Mouse (Mus musculus) forebrain, embryonic 14.5 days (tissue): Measurements from ENCODE around the gene Ddx39b. TPM values are rescaled to one million over a fixed set of nuclear protein-coding genes. Genes with fewer than 3 reads are reported as not detected.

Experiments
- ATAC-seq: fragments of 200-750 bp; cut with Nextera tagmentation; 2 replicates; pipeline ENCODE4 v1.8.0; 2017; ENCODE audit warnings: mild to moderate bottlenecking, moderate library complexity
- DNase-seq: peaks from one replicate; pipeline ENCODE4 v3.0.0-alpha.2; 2015; ENCODE audit warnings: low spot score
- H3K27ac ChIP-seq: fragments of 300-500 bp; sonication (generic); 2 replicates; pipeline ENCODE4 v1.5.1; 2014; ENCODE audit warnings: low read depth, mild to moderate bottlenecking, control low read depth, low read length, moderate library complexity
- H3K27me3 ChIP-seq: fragments of 300-500 bp; sonication (generic); replicated peaks from 2 replicates; pipeline ENCODE4 v1.6.1; 2014; ENCODE audit warnings: low read length, control low read depth, mixed read lengths; ENCODE audit not compliant: control insufficient read depth, insufficient read depth
- H3K36me3 ChIP-seq: fragments of 300-500 bp; sonication (generic); 2 replicates; pipeline ENCODE4 v1.6.1; 2014; ENCODE audit warnings: low read length, control low read depth; ENCODE audit not compliant: control insufficient read depth, insufficient read depth
- H3K4me1 ChIP-seq: fragments of 300-500 bp; sonication (generic); 2 replicates; pipeline ENCODE4 v1.6.1; 2014; ENCODE audit warnings: antibody characterized with exemption, low read length, control low read depth; ENCODE audit not compliant: control insufficient read depth, insufficient read depth
- H3K4me2 ChIP-seq: fragments of 300-500 bp; sonication (generic); 2 replicates; pipeline ENCODE4 v1.6.1; 2014; ENCODE audit warnings: mild to moderate bottlenecking, control low read depth, low read length
- H3K4me3 ChIP-seq: fragments of 300-500 bp; sonication (generic); 2 replicates; pipeline ENCODE4 v1.5.1; 2014; ENCODE audit warnings: low read depth, low read length, control low read depth
- H3K9ac ChIP-seq: fragments of 300-500 bp; sonication (generic); 2 replicates; pipeline ENCODE4 v1.6.1; 2014; ENCODE audit warnings: mild to moderate bottlenecking, low read length, control low read depth, moderate library complexity
- H3K9me3 ChIP-seq: fragments of 300-500 bp; sonication (generic); replicated peaks from 2 replicates; pipeline ENCODE4 v1.6.1; 2016; ENCODE audit warnings: low read length, control low read depth, mixed read lengths; ENCODE audit not compliant: control insufficient read depth
- WGBS: fragments of 180-500 bp; shearing (Covaris S2); extraction: QIAGEN DNeasy Blood & Tissue Kit; methylation state at CpG from one replicate; pipeline ENCODE4 v1.1.7; 2014; 5-methylcytosine and 5-hydroxymethylcytosine counted together
- polyA plus RNA-seq: library from polyadenylated mRNA; unstranded; fragments of >200 nt; fragmentation: Nextera tagmentation; extraction: Ambion mirVana; gene quantifications from 2 replicates; pipeline ENCODE4 v1.2.1, GENCODE M21; 2014

The Ddx39b gene
- polyA plus RNA-seq, 1 experiment from 2014 or later = 478 TPM

- ATAC-seq = peak; percentile 29; the same call in 1 of the 2 replicates
- no peak overlapping the region for H3K4me3 ChIP-seq
- no peak overlapping the region for H3K27ac ChIP-seq
- no peaks in the 10 kb centered on the region for H3K9me3 ChIP-seq
- peak; percentile 56 for DNase-seq
- H3K4me2 ChIP-seq = no peak overlapping the region
- H3K9ac ChIP-seq = no peak overlapping the region
- H3K4me1 ChIP-seq = no peaks in the 10 kb centered on the region
- no peaks in the 10 kb centered on the region for H3K27me3 ChIP-seq
- 53% methylated on average over 11 of the region's 11 CpGs for WGBS
- H3K36me3 ChIP-seq = peaks cover 53% of the 10 kb centered on the region
These were observed 12.9 kb downstream of the Ddx39b start for GRCm38 (mm10) chr17:35254241-35255098.

- H3K9me3 ChIP-seq = no peaks in the 10 kb centered on the region
- ATAC-seq = 0 out of 2 replicates have a peak, but pooled peaks have one; percentile 5
- H3K9ac ChIP-seq = no peak overlapping the region
- no peak overlapping the region for H3K4me2 ChIP-seq
- H3K27me3 ChIP-seq = no peaks in the 10 kb centered on the region
- no peak overlapping the region for H3K4me3 ChIP-seq
- WGBS = 66% methylated on average over 3 of the region's 3 CpGs
- H3K36me3 ChIP-seq = peaks cover 45% of the 10 kb centered on the region
- DNase-seq = no peak
- no peak overlapping the region for H3K27ac ChIP-seq
- no peaks in the 10 kb centered on the region for H3K4me1 ChIP-seq
These were observed 13.8 kb downstream of the Ddx39b start for GRCm38 (mm10) chr17:35255301-35255700.

GRCm38 (mm10) chr17:35255704-35256103, 14.2 kb downstream of the Ddx39b start:
- H3K27me3 ChIP-seq = no peaks in the 10 kb centered on the region
- H3K9ac ChIP-seq = no peak overlapping the region
- DNase-seq (no peak), ATAC-seq (no peak)
- no peak overlapping the region for H3K4me2 ChIP-seq
- H3K36me3 ChIP-seq = peaks cover 41% of the 10 kb centered on the region
- no peak overlapping the region for H3K27ac ChIP-seq
- H3K4me1 ChIP-seq = no peaks in the 10 kb centered on the region
- 61% methylated on average over 4 of the region's 4 CpGs for WGBS
- no peak overlapping the region for H3K4me3 ChIP-seq
- no peaks in the 10 kb centered on the region for H3K9me3 ChIP-seq

GRCm38 (mm10) chr17:35257378-35257777, 15.8 kb downstream of the Ddx39b start:
- 79% methylated on average over 1 of the region's 1 CpGs for WGBS
- Histone ChIP-seq H3K4me3 (no peak overlapping the region), H3K4me2 (no peak overlapping the region), H3K4me1 (no peaks in the 10 kb centered on the region), H3K9me3 (no peaks in the 10 kb centered on the region), H3K27ac (no peak overlapping the region), H3K27me3 (0 out of 2 replicates have a peak, but pooled peaks cover 3% of the 10 kb centered on the region), H3K9ac (no peak overlapping the region), H3K36me3 (peaks cover 24% of the 10 kb centered on the region)
- DNase-seq = no peak
- ATAC-seq = no peak

GRCm38 (mm10) chr17:35257824-35258491, 16.4 kb downstream of the Ddx39b start:
- Histone ChIP-seq H3K36me3 (peaks cover 19% of the 10 kb centered on the region), H3K27me3 (0 out of 2 replicates have a peak, but pooled peaks cover 3% of the 10 kb centered on the region), H3K9ac (peak overlapping the region; percentile 4; the same call in 1 of the 2 replicates), H3K4me1 (no peaks in the 10 kb centered on the region), H3K4me2 (peak overlapping the region; percentile 32; the same call in 1 of the 2 replicates), H3K9me3 (no peaks in the 10 kb centered on the region), H3K4me3 (no peak overlapping the region), H3K27ac (no peak overlapping the region)
- DNase-seq = peak; percentile 93
- 0 out of 2 replicates have a peak, but pooled peaks have one; percentile 11 for ATAC-seq
- 11% methylated on average over 17 of the region's 17 CpGs for WGBS

- no peak overlapping the region for H3K4me3 ChIP-seq
- no peak overlapping the region for H3K27ac ChIP-seq
- 66% methylated on average over 13 of the region's 14 CpGs for WGBS
- 0 out of 2 replicates have a peak, but pooled peaks cover 3% of the 10 kb centered on the region for H3K27me3 ChIP-seq
- DNase-seq = no peak
- no peak overlapping the region for H3K4me2 ChIP-seq
- no peaks in the 10 kb centered on the region for H3K4me1 ChIP-seq
- no peak for ATAC-seq
- no peaks in the 10 kb centered on the region for H3K9me3 ChIP-seq
- no peak overlapping the region for H3K9ac ChIP-seq
- peaks cover 10% of the 10 kb centered on the region for H3K36me3 ChIP-seq
These were observed 17.2 kb downstream of the Ddx39b start for GRCm38 (mm10) chr17:35258492-35259478.

GRCm38 (mm10) chr17:35259621-35260020, 18.1 kb downstream of the Ddx39b start:
- H3K4me1 ChIP-seq = no peaks in the 10 kb centered on the region
- no peak for DNase-seq
- H3K27me3 ChIP-seq = 0 out of 2 replicates have a peak, but pooled peaks cover 3% of the 10 kb centered on the region
- no peak overlapping the region for H3K27ac ChIP-seq
- H3K9me3 ChIP-seq = no peaks in the 10 kb centered on the region
- H3K4me3 ChIP-seq = no peak overlapping the region
- WGBS = 73% methylated on average over 4 of the region's 4 CpGs
- no peak overlapping the region for H3K9ac ChIP-seq
- ATAC-seq = no peak
- 0 out of 2 replicates have a peak, but pooled peaks cover 2% of the 10 kb centered on the region for H3K36me3 ChIP-seq
- H3K4me2 ChIP-seq = no peak overlapping the region

GRCm38 (mm10) chr17:35261651-35262050, 20.1 kb downstream of the Ddx39b start:
- DNase-seq (no peak), ATAC-seq (no peak)
- H3K27ac ChIP-seq = no peak overlapping the region
- H3K27me3 ChIP-seq = 0 out of 2 replicates have a peak, but pooled peaks cover 3% of the 10 kb centered on the region
- H3K9ac ChIP-seq = no peak overlapping the region
- WGBS = 75% methylated on average over 13 of the region's 13 CpGs
- H3K4me3 ChIP-seq = no peak overlapping the region
- H3K4me1 ChIP-seq = no peaks in the 10 kb centered on the region
- H3K9me3 ChIP-seq = no peaks in the 10 kb centered on the region
- no peaks in the 10 kb centered on the region for H3K36me3 ChIP-seq
- H3K4me2 ChIP-seq = no peak overlapping the region
